Mouse (Mus musculus) MEL (cell line): ENCODE measurements around the gene Prrg2. TPM values are rescaled to one million over a fixed set of nuclear protein-coding genes. Genes with fewer than 3 reads are reported as not detected.

Experiments used
- DNase-seq: peaks from one replicate; pipeline ENCODE4 v3.0.0; 2011; ENCODE audit warnings: low read depth, low spot score
- H3K27ac ChIP-seq: 2 replicates; pipeline ENCODE4 v1.5.1; 2012; ENCODE audit warnings: low read depth, mild to moderate bottlenecking, control low read depth, low read length, moderate library complexity; ENCODE audit not compliant: control insufficient read depth
- H3K27me3 ChIP-seq, 2 experiments: fragments of 150-350 bp in 1 of 2; sonication (generic) in 1 of 2; 2 replicates each; pipeline ENCODE4 v1.6.1; 2012; ENCODE audit warnings: low read length in 2 of 2, mild to moderate bottlenecking in 2 of 2, improper control_type of control experiment in 1 of 2, moderate library complexity in 1 of 2; ENCODE audit not compliant: insufficient read depth in 2 of 2, control insufficient read depth in 1 of 2
- H3K36me3 ChIP-seq, 2 experiments: 2 replicates each; pipeline ENCODE4 v1.6.1; 2012 to 2014; ENCODE audit warnings: low read length in 2 of 2, improper control_type of control experiment in 1 of 2, inconsistent platforms in 1 of 2, mild to moderate bottlenecking in 1 of 2; ENCODE audit not compliant: insufficient read depth in 2 of 2, control insufficient read depth in 1 of 2
- H3K4me1 ChIP-seq, 2 experiments: fragments of 150-350 bp in 1 of 2; sonication (generic) in 1 of 2; 2 replicates each; pipeline ENCODE4 v1.6.1; 2012; ENCODE audit warnings: low read length in 2 of 2, improper control_type of control experiment in 1 of 2, mild to moderate bottlenecking in 1 of 2; ENCODE audit not compliant: insufficient read depth in 2 of 2, control insufficient read depth in 1 of 2
- H3K4me3 ChIP-seq, 2 experiments: fragments of 150-350 bp in 1 of 2; sonication (generic) in 1 of 2; 2 replicates each; pipeline ENCODE4 v1.5.1; 2012; ENCODE audit warnings: low read depth in 2 of 2, low read length in 2 of 2, mild to moderate bottlenecking in 2 of 2, moderate library complexity in 2 of 2, control low read depth in 1 of 2, improper control_type of control experiment in 1 of 2; ENCODE audit not compliant: control insufficient read depth in 1 of 2, insufficient read depth in 1 of 2
- H3K79me2 ChIP-seq: 2 replicates; pipeline ENCODE4 v1.6.1; 2012; ENCODE audit warnings: mild to moderate bottlenecking, low read length, moderate library complexity; ENCODE audit not compliant: control insufficient read depth, poor library complexity, insufficient read depth
- H3K9ac ChIP-seq: 2 replicates; pipeline ENCODE4 v1.6.1; 2012; ENCODE audit warnings: low read depth, mild to moderate bottlenecking, control low read depth, low read length, moderate library complexity; ENCODE audit not compliant: control insufficient read depth, poor library complexity, severe bottlenecking
- H3K9me3 ChIP-seq: fragments of 150-350 bp; sonication (generic); replicated peaks from 2 replicates; pipeline ENCODE4 v1.6.1; 2012; ENCODE audit warnings: mild to moderate bottlenecking, low read length, improper control_type of control experiment, moderate library complexity; ENCODE audit not compliant: insufficient read depth
- CHD1 ChIP-seq: IDR thresholded peaks from 2 replicates; pipeline ENCODE4 v1.6.1; 2012; ENCODE audit warnings: low read depth, mild to moderate bottlenecking, inconsistent platforms, low read length, improper control_type of control experiment
- CTCF ChIP-seq, 3 experiments: IDR thresholded peaks in 2 of 3; conservative IDR thresholded peaks in 1 of 3; 2 replicates each; pipeline ENCODE4 v1.5.1; 2011 to 2012; ENCODE audit warnings: low read length in 3 of 3, low read depth in 2 of 3, mild to moderate bottlenecking in 2 of 3, improper control_type of control experiment in 1 of 3, inconsistent platforms in 1 of 3, mixed read lengths in 1 of 3, moderate library complexity in 1 of 3; ENCODE audit not compliant: control insufficient read depth in 1 of 3, insufficient read depth in 1 of 3, poor library complexity in 1 of 3, severe bottlenecking in 1 of 3
- E2F4 ChIP-seq: IDR thresholded peaks from 2 replicates; pipeline ENCODE4 v1.6.1; 2011; ENCODE audit warnings: low read depth, low read length, improper control_type of control experiment, borderline replicate concordance
- EP300 ChIP-seq, 2 experiments: IDR thresholded peaks; 2 replicates each; pipeline ENCODE4 v1.6.1; 2011; ENCODE audit warnings: improper control_type of control experiment in 2 of 2, low read length in 2 of 2, low read depth in 1 of 2, mild to moderate bottlenecking in 1 of 2
- GABPA ChIP-seq: IDR thresholded peaks from 2 replicates; pipeline ENCODE4 v1.6.1; 2012; ENCODE audit warnings: low read depth, mild to moderate bottlenecking, inconsistent platforms, low read length, improper control_type of control experiment, moderate library complexity
- JUND ChIP-seq: IDR thresholded peaks from 2 replicates; pipeline ENCODE4 v1.6.1; 2011; ENCODE audit warnings: low read depth, mild to moderate bottlenecking, improper control_type of control experiment, low read length
- KAT2A ChIP-seq: conservative IDR thresholded peaks from 2 replicates; pipeline ENCODE4 v1.6.1; 2012; ENCODE audit warnings: low read depth, low read length, improper control_type of control experiment, inconsistent platforms
- MAFK ChIP-seq: IDR thresholded peaks from 2 replicates; pipeline ENCODE4 v1.6.1; 2011; ENCODE audit warnings: low read depth, mild to moderate bottlenecking, low read length, improper control_type of control experiment, borderline replicate concordance
- MAX ChIP-seq: IDR thresholded peaks from 2 replicates; pipeline ENCODE4 v1.6.1; 2011; ENCODE audit warnings: low read length, improper control_type of control experiment
- MEF2A ChIP-seq: IDR thresholded peaks from 2 replicates; pipeline ENCODE4 v1.6.1; 2014; ENCODE audit warnings: low read depth, mild to moderate bottlenecking, inconsistent platforms, low read length, improper control_type of control experiment; ENCODE audit not compliant: poor library complexity, insufficient replicate concordance, severe bottlenecking; ENCODE audit errors: extremely low read depth
- MXI1 ChIP-seq: IDR thresholded peaks from 2 replicates; pipeline ENCODE4 v1.6.1; 2011; ENCODE audit warnings: mild to moderate bottlenecking, low read depth, low read length, improper control_type of control experiment
- MYC ChIP-seq: IDR thresholded peaks from 2 replicates; pipeline ENCODE4 v1.6.1; 2011; ENCODE audit warnings: low read depth, mild to moderate bottlenecking, low read length, improper control_type of control experiment, moderate library complexity
- POLR2A ChIP-seq, 2 experiments: IDR thresholded peaks; 2 replicates each; pipeline ENCODE4 v1.6.1; 2011 to 2012; ENCODE audit warnings: low read length in 2 of 2, mild to moderate bottlenecking in 2 of 2, control low read depth in 1 of 2, improper control_type of control experiment in 1 of 2, low read depth in 1 of 2, moderate library complexity in 1 of 2; ENCODE audit not compliant: control insufficient read depth in 1 of 2, insufficient read depth in 1 of 2, poor library complexity in 1 of 2
- RAD21 ChIP-seq: IDR thresholded peaks from 2 replicates; pipeline ENCODE4 v1.6.1; 2011; ENCODE audit warnings: mild to moderate bottlenecking, low read depth, low read length, improper control_type of control experiment
- RCOR1 ChIP-seq: IDR thresholded peaks from 2 replicates; pipeline ENCODE4 v1.6.1; 2012; ENCODE audit warnings: low read depth, mild to moderate bottlenecking, inconsistent platforms, low read length, improper control_type of control experiment
- SIN3A ChIP-seq: IDR thresholded peaks from 2 replicates; pipeline ENCODE4 v1.6.1; 2012; ENCODE audit warnings: low read length, improper control_type of control experiment, inconsistent platforms
- SMC3 ChIP-seq: IDR thresholded peaks from 2 replicates; pipeline ENCODE4 v1.6.1; 2011; ENCODE audit warnings: low read depth, low read length, improper control_type of control experiment
- TAL1 ChIP-seq: IDR thresholded peaks from 2 replicates; pipeline ENCODE4 v1.6.1; 2012; ENCODE audit warnings: mild to moderate bottlenecking, inconsistent platforms, low read length, moderate library complexity, mixed read lengths
- TBP ChIP-seq: IDR thresholded peaks from 2 replicates; pipeline ENCODE4 v1.8.0; 2011; ENCODE audit warnings: low read depth, low read length, improper control_type of control experiment
- TCF12 ChIP-seq: IDR thresholded peaks from 2 replicates; pipeline ENCODE4 v1.6.1; 2014; ENCODE audit warnings: low read depth, mild to moderate bottlenecking, inconsistent platforms, low read length, improper control_type of control experiment, moderate library complexity
- UBTF ChIP-seq: IDR thresholded peaks from 2 replicates; pipeline ENCODE4 v1.6.1; 2012; ENCODE audit warnings: low read depth, mild to moderate bottlenecking, inconsistent platforms, low read length, improper control_type of control experiment, moderate library complexity, borderline replicate concordance; ENCODE audit not compliant: insufficient read depth
- ZC3H11A ChIP-seq: IDR thresholded peaks from 2 replicates; pipeline ENCODE4 v1.6.1; 2012; ENCODE audit warnings: low read depth, mild to moderate bottlenecking, inconsistent platforms, low read length, improper control_type of control experiment
- ZMIZ1 ChIP-seq: IDR thresholded peaks from 2 replicates; pipeline ENCODE4 v1.6.1; 2012; ENCODE audit warnings: low read depth, mild to moderate bottlenecking, inconsistent platforms, low read length, improper control_type of control experiment, moderate library complexity
- polyA plus RNA-seq, 2 experiments: library from polyadenylated mRNA; stranded (reverse) in 1 of 2; unstranded in 1 of 2; fragments of >175 nt in 1 of 2; fragments of >200 nt in 1 of 2; gene quantifications; 2 replicates each; pipeline versions ENCODE4 v1.2.1 to v1.2.4; 2012; ENCODE audit warnings: low replicate concordance in 2 of 2, low read depth in 1 of 2; ENCODE audit not compliant: insufficient read length in 2 of 2, insufficient read depth in 1 of 2, missing spikeins in 1 of 2
- total RNA-seq: library from RNA; depleted of rRNA; stranded (reverse); fragments of 300-350 nt; gene quantifications from 2 replicates; pipeline ENCODE4 v1.2.3, GENCODE M21; 2012

Prrg2 gene
- total and polyA plus RNA-seq, 3 experiments: 7.5 to 16.9 TPM; not detected in 1

DNA sequence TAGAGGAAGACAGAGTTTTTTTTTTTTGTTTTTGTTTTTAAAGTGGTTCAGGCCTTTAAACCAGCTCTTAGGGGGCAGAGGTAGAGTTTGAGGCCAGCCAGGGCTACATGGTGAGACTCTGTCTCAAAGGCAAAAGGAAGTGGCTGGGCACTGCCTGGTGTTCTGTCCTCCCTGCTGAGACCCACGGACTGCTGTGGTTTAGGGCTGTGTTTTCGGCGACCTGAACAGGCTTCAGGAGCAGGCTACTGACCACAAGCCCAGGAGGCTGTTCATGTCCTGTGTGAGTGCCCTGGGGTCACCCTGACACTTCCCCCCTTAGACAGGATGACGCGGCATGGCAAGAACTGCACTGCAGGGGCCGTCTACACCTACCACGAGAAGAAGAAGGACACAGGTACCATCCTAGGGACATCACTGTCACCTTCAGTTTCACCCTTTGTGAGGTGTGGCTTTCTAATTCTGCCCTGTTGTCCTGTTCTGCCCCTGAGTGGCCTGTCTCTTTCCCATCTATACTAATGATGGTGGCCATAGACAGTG lies 10.8 kb upstream of the Prrg2 start:
- DNase-seq: no peak
- TF ChIP-seq ZMIZ1 (no peak), JUND (no peak), TCF12 (no peak)
- TF ChIP-seq, all 39 proteins: peak for 0
- H3K79me2 ChIP-seq: peaks cover 21% of the 10 kb centered on the region
- peaks cover 0 to under 1% of the 10 kb centered on the region in 2 experiments; a peak in 1 of 4 replicates for H3K36me3 ChIP-seq
- H3K4me3 ChIP-seq: no peak overlapping the region
- no peak overlapping the region for H3K9ac ChIP-seq
- H3K27me3 ChIP-seq: no peaks in the 10 kb centered on the region
- peaks cover 0 to 1% of the 10 kb centered on the region in 2 experiments; a peak in 2 of 4 replicates for H3K4me1 ChIP-seq
- no peaks in the 10 kb centered on the region for H3K9me3 ChIP-seq
- no peak overlapping the region for H3K27ac ChIP-seq

DNA sequence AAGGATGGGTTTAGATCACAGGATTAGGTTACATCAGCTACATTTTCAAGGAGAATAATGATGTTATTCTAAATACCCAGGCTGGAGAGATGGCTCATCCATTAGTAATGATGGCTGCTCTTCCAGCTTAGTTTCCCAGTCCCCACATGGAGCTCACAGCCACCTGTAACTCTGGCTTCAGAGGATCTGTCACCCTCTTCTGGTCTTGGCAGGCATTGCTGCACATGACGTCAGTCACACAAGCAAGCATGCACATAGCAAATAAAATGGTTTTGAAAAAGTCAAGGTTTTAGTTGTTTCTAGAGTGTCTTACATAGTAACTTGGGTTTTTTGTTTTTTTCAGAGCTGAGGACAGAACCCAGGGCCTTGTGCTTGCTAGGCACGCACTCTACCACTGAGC lies 9.8 kb upstream of the Prrg2 start:
- H3K4me1 ChIP-seq: peaks cover 0 to 8% of the 10 kb centered on the region in 2 experiments; a peak in 3 of 4 replicates
- peaks cover 0 to 5% of the 10 kb centered on the region in 2 experiments; a peak in 2 of 4 replicates for H3K36me3 ChIP-seq
- peak; percentile 47 for TF ChIP-seq RAD21
- peak; percentile 63; the same call in 1 of the 2 replicates for TF ChIP-seq MYC
- TF ChIP-seq ZC3H11A: no peak
- peak; percentile 54 to 63 (median 62) for TF ChIP-seq CTCF (IDR thresholded peaks at IDR 0.05 in 2 of 3, conservative IDR thresholded peaks at IDR 0.05 in 1 of 3; ENCODE audit: control insufficient read depth in 1 of 3, insufficient read depth in 1 of 3, low read depth in 2 of 3, low read length in 3 of 3, poor library complexity in 1 of 3, severe bottlenecking in 1 of 3)
- peak; percentile 52 for TF ChIP-seq SMC3
- TF ChIP-seq ZMIZ1: no peak
- no peak for TF ChIP-seq POLR2A (IDR thresholded peaks at IDR 0.05; ENCODE audit: control insufficient read depth in 1 of 2, insufficient read depth in 1 of 2, low read depth in 1 of 2, low read length in 2 of 2, poor library complexity in 1 of 2)
- no peak overlapping the region for H3K4me3 ChIP-seq
- peak; percentile 75 for DNase-seq
- no peak overlapping the region for H3K9ac ChIP-seq
- H3K27ac ChIP-seq: no peak overlapping the region
- no peaks in the 10 kb centered on the region for H3K9me3 ChIP-seq
- peaks cover 23% of the 10 kb centered on the region for H3K79me2 ChIP-seq
- H3K27me3 ChIP-seq: no peaks in the 10 kb centered on the region

DNA sequence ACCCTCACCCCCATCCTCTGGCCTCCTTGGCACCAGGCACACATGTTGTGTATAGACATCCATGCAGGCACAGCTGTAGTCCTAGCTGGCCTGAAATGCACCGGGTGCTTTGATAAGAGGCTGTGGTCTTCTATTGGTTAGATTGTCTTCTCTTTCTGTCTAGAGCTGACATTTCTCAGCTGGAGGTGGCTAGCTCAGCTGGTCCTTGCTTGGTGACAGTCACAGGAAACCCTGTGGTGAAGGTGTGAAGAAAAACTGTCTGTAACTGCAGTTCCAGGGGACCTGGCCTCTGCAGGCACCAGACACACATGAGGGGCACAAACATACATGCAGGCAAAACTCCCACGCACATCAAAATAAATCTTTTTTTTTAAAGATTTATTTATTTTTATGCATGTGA lies 7.2 kb upstream of the Prrg2 start:
- Histone ChIP-seq H3K36me3 (peaks cover 0 to 9% of the 10 kb centered on the region in 2 experiments; a peak in 2 of 4 replicates), H3K27ac (no peak overlapping the region), H3K9ac (no peak overlapping the region), H3K79me2 (peaks cover 39% of the 10 kb centered on the region), H3K4me3 (no peak overlapping the region), H3K9me3 (no peaks in the 10 kb centered on the region), H3K27me3 (no peaks in the 10 kb centered on the region), H3K4me1 (peaks cover 0 to 16% of the 10 kb centered on the region in 2 experiments; a peak in 3 of 4 replicates)
- DNase-seq: no peak
- TF ChIP-seq KAT2A (no peak), TAL1 (no peak), SIN3A (no peak), EP300 (IDR thresholded peaks at IDR 0.05; ENCODE audit: low read depth in 1 of 2, low read length in 2 of 2) (no peak), MYC (no peak), TBP (no peak), CTCF (IDR thresholded peaks at IDR 0.05 in 2 of 3, conservative IDR thresholded peaks at IDR 0.05 in 1 of 3; ENCODE audit: control insufficient read depth in 1 of 3, insufficient read depth in 1 of 3, low read depth in 2 of 3, low read length in 3 of 3, poor library complexity in 1 of 3, severe bottlenecking in 1 of 3) (no peak), GABPA (no peak), RCOR1 (no peak), MEF2A (no peak), CHD1 (no peak), E2F4 (no peak), JUND (no peak), UBTF (no peak), SMC3 (no peak), ZMIZ1 (no peak), MAX (no peak), MAFK (no peak), MXI1 (no peak)
